Mouse (Mus musculus) urinary bladder, postnatal 14 days (tissue): ENCODE measurements around the gene Slc25a51.

Experiments used
- DNase-seq: peaks from one replicate; pipeline ENCODE4 v3.0.0; 2021; ENCODE audit warnings: low spot score

Gene Slc25a51

DNA sequence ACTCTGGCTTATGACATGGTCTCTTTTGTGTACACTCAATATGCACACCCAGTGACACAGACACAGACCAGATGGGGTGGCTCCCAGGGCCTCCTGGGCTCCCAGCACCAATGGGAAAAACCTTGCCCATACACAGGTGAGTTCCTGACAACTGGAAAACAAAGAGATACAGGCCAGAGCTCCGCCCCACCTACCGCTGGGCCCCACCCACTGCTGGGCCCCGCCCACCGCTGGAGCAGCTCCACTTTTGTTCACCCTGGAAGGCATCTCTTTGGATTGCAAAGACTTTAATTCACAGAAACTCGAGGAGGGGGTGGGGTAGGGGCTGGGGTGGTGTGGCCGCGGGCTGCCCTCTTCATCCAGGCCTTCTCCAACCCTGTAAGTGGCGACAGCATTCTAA is 14.8 kb upstream of the Slc25a51 start:
- DNase-seq: no peak

DNA sequence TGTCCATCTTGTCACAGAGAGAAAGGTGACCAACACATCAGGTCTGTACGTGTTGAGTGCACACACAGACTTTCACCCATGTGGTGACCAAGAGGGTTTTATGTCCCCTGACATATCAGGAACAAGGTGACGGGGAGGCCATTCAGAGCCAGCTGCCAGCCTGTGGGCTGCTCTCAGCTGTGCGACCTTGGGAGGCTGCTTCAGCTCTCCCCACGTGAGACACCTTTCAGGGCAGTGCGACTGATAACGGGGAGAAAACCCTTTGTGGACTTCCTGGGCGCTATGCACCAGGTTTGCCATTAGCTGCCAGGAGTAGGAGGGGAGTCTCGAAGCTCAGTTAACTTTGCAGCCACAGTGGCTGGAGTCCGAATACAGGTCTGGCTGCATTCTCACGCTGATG is 14.1 kb upstream of the Slc25a51 start:
- DNase-seq: no peak

DNA sequence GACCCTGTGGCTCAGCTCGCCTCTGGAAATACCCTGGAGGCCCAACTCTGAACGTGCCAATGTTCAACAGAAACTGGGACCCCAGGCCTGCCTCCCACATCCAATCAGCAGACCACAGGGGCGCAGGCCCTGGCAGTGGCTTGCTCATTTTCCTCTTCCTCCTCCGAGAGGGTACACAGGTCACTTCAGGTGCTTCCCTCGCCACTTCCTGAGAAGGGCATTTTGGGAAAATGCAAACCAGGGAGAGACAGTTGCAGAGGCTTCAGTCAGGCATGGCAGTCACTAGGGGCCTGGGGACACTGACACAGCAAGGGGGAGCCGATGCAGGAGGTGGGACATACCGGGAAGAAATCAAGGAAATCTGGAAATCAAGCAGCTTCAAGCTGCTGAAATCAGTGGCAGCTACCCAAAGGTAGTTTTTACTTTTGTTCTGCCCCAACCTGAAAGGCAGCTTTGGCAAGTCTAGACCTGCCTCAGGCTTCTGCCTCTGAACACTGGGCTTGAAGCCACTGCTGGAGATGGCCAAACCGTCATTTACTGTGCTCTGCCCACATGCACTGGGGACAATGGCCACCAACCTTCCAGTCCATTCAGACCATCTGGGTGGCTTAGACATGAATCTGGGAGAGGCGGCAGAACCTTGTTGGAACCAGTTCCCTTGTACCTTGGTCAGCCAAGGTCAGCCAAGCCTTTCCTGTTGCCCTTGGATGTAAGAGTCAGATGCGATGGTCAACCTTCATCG is 13.1 kb upstream of the Slc25a51 start:
- peak; percentile 85 for DNase-seq

DNA sequence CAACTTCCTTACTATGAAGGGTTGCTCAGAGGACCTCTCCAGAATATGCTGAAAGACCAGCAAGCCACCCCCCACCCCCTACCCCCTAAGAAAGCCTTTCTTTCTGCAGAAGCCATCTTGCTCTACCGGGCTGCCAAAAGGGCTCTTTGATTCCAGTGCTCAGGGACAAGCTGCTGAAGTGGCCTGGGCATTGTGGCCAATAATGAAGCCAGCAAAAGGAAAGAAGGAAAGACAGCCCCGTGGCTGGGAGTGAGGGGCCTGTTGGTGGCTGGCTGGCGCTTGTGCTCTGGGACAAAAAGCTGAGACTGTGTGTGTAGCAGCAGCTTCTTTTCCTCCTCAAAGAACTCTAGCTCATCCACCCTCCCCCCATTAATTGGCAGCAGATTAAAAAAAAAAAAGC is 12.2 kb upstream of the Slc25a51 start:
- DNase-seq: no peak

DNA sequence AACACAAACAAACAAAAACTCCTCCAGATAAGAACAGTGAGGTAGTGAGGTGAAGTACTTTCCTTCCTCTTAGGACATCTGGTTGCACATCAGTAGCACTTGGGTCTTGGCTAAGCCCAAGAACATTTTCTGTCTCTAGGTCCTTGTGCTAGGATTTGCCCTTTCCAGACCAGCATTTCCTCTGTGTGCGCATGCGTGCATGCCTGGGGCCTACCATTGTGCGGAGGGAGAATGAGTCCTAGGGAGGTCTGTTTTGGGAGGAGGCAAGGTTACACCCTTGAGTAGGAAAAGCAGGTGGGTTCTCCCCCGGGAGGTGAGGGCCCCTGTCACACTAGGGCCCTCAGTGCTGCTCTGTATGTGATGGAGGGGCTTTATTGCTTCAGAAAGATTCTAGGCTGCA is 10.5 kb upstream of the Slc25a51 start:
- no peak for DNase-seq

DNA sequence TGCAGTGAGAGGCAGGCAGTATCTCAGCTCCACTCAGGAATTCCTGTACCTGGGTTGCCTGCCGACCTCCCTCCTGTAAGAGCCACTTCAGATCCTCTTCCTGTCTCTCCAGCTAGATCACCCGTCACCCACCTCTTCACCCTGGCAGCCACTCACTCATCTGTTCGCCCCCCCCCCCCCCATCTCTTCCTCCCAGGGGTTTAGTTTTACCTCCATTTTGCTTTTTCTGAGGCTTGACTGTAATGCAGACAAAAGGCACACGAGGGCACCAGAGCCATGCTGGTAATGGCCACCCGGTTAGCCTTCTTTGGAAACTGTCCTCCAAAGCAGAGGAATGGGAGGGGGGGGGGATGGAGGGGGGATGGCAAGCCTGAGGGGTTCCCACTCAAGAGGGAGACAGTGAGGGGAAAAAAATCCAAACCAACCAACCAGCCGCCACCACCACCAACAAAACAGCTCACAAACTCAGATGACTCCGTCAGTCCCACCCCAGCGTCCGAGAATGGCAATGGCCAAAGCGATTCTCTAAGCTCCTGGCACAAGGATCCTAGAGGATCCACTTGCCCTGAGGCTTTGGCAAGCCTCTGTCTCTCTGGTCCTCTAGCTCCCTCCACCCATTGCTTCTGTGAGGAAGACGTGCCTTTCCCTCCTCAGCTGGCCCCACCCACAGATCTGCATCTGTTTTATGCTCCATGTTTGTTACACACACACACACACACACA is 9.8 kb upstream of the Slc25a51 start:
- peak; percentile 63 for DNase-seq

DNA sequence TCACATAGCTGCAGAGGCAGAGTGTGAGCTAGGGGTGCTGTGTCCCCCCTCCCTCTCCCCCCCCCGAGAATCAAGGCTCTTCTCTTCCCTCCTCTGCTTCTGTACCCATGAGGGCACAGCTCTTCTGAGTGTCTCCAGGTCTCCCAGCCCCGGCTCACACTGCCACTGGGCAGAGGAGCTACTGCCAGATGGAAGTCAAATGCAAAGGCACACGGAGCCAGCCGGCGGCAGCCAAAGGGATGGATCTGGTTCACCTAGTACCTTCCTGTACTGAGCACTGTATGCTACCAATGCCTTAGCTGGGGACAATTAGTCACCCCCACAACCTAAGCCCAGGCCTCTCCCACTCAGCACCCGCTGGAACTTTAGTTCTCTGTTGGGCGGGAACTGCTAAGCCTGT is 7.7 kb upstream of the Slc25a51 start:
- DNase-seq: no peak

DNA sequence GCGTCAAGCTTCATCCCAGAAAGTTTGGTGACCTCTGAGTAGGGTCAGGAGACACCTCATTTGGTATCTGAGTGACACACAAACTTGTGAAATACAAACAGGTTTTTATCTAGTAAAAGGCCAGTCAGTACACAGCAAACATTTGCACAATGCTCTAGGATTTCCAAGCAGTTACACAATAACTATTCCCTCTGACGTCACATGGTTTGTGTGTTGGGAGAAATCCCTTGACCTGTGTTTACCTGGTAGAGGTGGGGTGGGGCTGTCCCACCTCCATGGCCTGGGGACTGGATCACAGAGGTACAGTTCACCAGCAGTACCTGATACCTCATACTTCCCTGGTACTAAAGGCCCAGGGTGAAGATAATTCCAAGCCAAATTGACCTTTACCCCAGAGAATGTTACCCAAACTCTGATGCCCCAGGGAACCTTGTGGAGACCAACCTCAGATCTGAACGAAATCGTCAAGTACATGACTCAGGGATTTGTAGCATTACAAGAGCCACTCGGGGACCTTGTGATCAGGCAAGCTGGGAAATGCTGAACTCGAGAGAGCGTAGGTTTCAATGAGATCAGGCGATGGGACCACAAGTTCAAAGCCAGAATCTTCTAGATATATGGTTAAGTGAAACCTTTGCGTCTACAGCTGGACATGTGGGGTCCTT is 5.2 kb upstream of the Slc25a51 start:
- no peak for DNase-seq

DNA sequence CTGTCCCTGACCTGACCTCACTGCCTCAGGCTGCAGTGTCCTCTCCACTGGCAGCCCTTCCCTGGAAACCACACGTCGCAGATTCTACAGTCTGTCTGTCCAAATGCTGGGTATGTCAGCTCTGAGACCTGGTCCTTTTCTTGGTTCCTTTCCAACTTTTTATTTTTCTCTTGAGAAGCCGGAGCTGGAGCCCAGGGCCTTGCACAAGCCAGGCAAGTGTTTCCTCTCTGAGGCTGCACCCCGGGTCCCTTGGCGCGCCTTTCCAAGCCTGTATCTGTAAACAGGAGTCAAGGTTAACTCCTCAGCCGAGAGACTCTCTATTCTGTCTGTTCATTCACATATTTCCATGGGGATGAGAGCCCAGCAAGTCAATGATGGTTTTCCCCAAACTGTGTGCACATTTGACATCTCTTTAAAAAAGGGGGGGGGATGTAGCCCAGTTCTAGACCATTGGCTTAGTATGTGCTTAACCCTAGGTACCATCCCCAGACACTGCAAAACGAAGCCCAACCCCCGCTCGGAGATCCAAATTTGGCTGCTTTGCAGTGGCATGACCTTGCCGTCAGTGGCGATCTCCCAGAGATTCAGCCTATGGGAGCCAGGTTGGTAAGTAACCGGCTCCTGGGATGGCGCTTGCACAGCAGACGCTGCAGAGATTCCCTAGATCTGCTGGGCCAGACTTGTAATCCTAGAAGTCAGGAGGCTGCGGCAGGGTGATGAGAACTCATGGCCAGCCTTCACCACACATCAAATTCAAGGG is 4.0 kb upstream of the Slc25a51 start:
- no peak for DNase-seq

DNA sequence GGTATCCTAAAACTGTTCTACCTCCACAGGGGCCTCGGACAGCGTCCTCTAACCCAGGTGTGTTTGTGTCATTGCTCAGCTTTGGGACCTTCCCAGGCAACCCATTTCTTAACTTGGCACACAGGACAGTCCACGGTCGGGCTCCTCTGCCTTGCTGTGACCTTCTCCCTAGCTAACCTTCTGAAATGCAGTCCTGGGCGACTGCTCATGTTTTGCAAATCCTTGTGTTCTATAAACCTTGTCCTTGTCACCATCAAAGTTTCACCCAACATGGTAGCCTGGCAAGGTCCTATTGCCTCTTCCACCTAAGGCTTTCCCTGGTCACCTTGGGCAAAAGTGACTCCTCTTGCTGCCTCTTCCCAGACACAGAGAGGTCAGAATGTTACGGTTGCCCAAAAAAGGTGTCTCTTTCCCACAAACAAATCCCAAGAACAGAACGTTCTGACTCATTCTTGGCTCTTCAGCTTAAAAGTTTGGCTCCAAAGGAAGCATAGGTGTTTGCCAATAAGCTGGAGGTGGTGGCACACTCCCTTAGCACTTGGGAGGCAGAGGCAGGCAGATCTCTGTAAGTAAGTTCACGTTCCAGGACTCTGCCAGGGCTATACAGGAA is 2.7 kb upstream of the Slc25a51 start:
- DNase-seq: no peak

DNA sequence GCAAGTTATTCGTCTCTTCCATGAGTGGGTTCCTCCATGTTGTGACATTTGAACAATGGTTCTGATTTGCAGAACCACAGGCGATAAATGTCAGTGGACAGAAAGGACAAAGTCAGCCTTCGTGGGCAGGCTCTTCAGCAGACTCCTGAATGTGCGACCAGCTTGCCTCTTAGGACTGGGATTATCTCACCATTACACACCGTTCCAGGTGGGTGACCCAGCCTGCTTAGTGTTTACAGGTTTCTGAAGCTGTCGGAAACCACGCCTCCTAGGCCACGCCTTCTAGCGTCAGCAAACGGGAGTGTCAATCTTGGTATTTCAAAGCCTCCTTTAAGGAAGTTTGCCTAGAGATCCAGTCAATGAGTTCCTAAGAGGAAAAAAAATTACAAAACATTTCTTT is 704 bp upstream of the Slc25a51 start:
- peak; percentile 91 for DNase-seq

DNA sequence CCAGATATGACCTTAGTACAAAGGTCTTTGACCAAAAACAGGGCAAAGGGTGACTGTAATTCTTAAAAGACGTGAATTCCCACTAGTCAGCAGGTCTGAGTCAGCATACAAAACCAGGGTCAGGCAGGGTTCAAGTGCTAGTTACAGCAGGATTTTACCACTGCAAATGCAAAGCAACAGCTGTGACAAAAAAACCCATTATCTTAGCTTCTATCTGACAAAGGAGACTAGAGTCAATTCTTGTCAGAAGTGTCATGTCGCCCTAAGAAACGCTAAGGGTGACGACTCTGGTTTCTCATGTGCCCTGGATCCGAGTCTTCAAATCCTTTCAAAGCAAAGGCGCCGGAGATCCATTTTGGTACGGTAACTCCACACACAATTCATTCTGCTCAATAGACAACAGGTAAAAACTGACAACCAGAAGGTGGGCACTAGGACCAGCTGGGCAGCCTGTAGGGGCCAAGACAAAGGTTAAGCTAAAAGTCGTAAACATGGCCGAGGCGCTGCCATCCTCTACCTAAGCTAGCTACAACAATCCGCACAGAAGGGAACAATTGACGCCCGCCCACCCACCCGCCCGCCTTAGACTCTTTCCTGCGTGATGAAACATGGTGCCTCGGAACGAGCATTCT is 747 bp downstream of the Slc25a51 start:
- DNase-seq: peak; percentile 38

DNA sequence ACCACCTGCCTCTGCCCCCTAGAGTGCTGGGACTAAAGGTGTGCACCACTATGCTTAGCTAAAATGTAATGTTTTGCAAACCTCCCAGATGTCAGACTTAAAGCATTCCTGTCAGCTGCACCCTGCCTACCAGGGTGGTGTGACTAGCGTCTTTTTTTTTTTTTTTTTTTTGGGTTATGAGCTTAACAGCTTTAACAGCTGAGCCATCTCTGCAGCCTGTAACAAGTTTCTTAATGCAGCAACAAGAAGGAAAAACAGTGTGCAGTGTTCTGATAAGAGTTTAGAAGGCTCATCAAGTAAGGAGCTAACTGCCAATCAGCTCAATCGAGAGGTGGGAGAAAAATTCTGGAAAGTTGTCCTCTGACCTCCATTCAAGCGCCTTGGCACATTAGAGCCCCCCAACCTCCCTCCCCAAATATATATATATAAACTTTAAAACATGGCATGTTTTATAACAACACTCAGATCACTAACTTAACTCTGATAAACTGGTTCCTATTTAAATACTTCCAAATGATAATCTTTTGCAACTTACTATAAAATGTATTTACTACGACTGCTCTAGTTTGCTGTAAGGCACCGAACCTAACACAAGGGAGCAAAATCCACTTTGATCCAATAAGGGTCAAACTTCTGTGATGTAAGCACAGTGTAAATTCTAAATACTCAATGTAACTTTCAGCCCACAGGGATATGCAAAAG is 1.4 kb downstream of the Slc25a51 start:
- DNase-seq: no peak

DNA sequence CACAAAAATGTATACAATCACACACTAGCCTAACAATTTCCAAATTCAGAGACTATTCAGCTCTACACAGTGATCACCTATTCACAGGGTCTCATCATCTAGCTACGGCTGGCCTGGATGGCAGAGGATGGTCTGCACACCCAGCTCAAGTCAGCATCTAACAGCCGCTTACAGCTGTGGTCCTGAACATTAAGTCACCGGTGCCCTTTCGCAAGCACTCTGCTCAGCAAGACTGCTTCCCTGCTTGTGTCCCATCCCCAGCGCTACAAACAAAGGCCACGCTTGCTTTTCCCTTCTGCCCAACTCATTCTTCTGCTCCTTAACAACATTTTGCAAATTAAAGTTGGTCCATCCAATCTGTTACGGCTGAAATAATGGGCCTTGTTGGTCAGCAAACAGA is 2.2 kb downstream of the Slc25a51 start:
- DNase-seq: no peak

DNA sequence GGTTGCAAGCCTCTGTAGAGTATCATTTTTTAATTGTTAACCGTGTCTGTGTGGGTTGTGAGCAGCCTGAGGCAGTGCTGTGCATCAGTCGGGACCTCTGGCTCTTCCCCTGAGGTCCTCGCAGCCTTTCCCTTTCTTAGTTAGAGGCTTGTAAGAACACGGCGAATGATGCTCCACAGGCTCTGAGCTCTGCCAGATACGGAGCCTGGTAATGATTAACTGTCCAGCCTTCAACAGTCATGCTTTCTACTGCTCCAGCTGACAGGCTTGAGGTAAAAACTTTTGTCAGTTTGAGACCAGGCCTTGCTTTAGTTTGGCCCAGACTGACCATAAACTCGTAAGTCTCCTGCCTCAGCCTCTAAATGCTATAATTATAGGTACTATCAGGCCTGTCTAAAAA is 3.3 kb downstream of the Slc25a51 start:
- no peak for DNase-seq

DNA sequence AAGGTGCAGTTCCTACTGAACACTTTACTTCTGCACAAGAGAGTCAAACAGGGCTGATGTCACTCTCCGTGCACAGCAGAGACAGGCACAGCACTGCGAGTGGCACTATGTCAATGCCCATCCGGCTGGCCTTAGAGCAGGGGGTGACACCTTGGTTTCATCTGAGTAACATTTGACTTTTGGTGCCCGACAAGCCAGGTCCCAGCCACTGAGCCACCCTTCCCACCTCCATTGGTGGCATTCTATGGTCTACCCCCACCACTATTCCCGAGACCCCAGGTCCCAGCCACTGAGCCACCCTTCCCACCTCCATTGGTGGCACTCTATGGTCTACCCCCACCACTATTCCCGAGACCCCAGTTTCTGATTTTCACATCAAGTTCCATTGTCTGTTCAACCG is 4.5 kb downstream of the Slc25a51 start:
- no peak for DNase-seq

DNA sequence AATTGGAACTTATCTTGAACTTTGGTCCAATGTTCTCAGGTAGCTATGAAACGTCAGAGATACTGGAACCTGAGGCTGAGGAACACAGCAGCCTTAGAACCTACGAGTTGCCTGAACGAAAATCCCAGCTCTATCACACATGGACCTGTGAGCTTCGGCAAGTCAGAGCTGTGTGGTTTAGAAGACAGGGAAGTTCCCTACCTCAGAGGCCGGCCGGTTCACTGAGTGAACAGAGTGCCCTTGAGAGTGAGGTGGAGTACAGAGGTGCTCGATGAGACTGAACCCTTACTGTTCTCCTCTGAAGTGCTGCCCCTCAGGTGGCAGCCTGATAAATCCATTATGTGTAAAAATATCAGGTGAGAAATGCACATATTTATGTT is 5.1 kb downstream of the Slc25a51 start:
- no peak for DNase-seq

DNA sequence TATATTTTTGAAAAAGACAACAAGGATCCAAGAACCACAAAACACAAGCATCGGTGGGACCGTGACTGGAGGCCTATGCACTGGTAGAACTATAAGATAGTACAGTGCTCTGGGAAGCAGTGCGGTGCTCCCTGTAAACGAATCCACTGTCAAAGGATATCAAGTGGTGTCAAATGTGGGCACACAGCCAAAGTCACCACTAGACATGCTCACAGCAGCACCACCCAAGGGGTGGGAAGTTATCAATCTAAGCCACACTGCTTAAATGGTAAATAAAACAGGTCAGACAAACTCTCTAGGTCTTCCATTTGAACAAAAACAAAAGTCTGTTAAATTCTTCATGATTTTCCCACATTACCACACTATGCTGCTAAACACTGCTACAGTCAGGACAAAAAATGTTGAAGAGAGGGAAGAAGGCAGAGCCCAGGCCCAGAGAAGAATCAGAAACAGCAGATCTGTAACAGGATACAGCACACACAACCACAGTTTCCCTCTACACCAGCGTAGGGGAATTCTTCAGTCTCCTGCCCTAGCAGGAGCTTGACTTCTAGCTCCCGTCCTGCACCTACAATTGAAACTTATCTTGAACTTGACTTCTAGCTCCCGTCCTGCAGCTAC is 5.6 kb downstream of the Slc25a51 start:
- DNase-seq: no peak

DNA sequence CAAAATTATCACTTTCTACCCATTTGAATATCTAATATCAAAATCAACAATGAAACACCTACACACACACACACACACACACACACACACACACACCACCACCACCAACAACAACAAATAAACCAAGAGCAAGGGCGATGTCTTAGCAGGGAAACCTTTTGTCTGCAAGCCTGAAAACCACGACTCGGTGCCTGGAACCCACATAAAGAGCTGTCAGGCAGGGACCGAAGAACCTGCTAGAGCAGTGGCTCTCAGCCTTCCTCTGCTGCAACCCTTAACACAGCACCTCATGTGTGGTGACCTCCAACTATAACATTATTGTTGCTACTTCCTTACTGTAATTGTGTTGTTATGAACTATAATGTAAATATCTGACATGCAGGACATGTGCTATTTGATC is 6.3 kb downstream of the Slc25a51 start:
- no peak for DNase-seq

DNA sequence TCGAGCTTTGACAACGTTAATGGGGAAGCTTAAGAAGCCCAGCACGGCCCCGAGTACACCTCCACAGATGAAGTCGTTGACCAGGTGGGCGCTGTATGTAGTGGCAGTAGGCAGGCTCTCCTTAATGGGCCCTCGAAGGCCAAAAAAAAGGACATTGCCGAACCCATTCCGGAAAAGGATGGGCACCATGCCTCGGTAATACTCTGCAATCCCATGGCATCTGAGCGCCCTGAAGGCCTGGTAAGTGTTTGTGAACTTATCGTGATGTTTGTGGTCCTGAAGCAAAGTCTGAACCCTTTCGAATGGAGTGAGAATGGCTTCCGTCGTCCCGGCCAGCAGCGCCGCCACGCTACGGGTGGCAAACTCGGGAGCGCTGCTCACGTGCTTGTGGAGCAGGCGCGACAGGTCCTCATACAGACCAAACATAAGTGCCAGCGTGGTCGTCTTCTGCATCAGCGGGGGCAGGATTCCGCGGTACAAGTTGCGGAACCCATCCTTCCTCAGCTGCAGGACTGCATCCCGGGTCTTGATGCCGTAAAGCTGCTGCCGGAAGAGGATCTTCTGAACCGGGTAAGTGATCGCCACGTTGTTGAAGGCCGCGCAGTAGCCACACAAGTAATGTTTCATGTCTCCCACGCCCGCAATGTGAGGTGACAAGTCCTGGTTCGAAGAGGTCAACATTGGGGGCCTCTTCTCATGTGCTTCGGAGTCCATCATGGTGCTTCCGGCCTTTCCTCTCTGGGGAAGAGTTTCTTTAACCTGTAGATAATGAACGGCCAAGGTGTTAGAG is 8.9 kb downstream of the Slc25a51 start:
- no peak for DNase-seq
